Mouse (Mus musculus): ENCODE data around the gene Gm11020.
"Not testable (repeated sequence)": the region's sequence is repeated elsewhere in the genome, so short reads cannot be mapped to it uniquely, and the experiment has no call there.

Gm11020 gene

DNA sequence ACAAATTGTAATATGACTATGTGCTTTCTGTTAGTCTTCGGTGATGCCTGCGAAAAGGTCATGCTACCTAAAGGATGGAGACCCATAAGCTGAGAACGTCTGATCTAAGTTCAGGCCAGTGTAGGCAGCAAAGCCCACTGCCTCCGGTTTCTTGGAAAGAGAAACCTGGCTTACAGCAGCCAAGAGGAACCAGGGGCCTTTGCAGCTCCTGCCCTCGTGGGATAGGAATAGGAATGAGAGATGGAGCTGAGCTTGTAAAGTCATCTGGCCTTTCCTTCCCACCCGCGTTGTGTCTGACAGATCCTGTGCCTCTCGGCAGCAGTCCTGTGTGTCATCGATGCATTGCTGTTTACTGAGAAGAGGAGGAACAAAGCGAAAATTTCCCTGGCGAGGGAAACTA, at the start of gene Gm11020:
Gene Gm11020, plus strand, starts transcription at position 301 of the 400 bp plus-strand sequence.
- not testable (repeated sequence) for DNase-seq (ENCODE audit: low spot score in 2 of 2)

DNA sequence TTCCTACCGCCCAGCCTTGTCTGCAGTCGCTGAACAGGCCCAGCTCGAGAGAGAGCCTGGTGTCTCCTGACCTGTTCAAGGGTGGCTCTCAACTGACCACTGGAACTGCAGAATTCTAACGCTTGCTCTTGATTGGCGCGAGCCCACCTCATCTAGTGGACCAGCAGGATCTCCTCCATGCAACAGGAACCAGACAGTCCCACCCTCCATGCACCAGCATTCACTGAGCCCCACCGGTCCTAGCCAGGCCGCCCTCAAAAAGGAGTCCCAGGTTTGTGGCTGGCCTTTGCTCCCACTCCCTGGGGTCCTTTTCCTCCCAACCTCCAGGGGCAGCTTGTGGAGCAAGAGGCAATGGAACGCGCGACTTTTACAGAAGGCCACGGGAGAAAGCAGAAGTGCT, 28.3 kb upstream of the Gm11020 start, which contains the start of gene Cmtm2a:
Gene Cmtm2a, minus strand, starts transcription at position 101 of the 400 bp plus-strand sequence.
- DNase-seq (ENCODE audit: low spot score in 2 of 2) = not testable (repeated sequence)

DNA sequence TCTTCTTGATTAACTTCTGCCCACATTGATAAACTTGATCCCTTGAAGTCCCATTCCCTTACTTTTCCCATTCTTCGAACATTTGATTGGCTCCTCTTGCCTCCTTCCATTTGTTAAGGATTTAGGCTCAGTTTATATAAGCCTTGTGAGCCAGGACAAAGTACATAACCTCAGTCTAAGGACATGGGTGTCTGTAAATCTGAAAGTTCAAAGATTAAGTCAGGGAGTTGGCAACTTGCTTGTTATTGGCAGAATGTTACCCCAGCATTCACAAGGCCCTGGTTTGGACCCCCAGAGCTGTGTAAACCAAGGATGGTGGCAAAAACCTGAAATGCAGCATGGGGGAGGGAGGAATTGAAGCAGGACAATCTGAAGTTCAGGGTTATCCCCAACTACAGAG, 27.0 kb upstream of the Gm11020 start:
- DNase-seq (ENCODE audit: low spot score in 2 of 2) = no peak

DNA sequence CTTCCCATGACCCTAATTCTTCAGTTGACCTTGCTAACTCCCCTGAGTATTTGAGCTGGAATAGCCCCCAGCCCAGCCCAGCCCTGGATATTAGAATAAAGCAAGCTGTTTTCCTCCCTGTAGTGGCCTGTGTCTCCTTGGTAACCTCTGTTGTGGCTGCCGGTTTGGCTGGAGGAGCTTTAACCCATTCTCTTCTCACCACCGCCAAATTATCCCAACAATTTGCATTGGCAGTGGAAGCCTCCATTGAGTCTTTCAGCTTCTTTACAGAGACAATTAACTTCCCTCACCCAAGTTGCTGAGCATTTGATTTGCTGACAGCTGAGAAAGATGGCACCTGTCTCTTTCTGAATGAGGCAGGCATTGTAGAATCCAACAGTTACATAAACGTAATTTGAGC, 19.8 kb upstream of the Gm11020 start:
- not testable (repeated sequence) for DNase-seq (ENCODE audit: low spot score in 2 of 2)

DNA sequence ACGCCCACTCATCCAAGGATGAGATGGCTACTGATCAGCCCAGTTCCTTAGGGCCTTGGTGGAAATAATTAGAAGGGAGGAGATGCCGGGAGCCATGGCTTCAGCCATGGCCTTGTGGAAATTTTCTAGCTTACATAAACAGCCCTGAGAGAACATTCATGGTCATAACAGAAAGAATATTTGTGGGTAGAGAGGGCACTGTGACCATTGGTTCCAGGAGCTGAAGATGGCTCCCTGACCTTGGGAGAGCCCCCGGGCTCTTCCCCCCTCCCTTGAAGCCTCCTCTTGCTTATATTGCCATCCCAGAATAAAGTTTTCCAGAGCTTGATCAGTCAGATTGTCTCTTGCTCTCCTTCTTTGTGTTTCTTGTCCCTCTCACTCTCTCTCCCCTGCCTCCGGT, 18.8 kb upstream of the Gm11020 start:
- not testable (repeated sequence) for DNase-seq (ENCODE audit: low spot score in 2 of 2)

DNA sequence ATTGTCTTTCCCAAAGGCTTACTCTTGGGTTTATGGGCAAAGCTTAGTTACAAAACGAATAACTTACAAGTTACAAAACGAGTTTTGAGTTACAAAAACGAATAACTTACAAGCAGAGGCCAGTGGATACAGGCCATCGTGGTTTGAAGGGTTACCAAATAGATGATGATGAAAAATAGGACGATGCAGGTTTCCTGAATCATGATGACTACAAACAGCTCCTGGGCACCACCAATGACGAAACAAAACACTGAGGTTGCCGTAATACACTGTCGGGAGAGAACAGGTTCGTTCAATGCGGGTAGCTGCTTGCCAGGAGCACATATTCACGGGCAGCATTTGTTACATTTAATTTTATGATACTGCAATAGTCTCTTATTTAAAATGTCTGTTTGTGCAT, 16.4 kb upstream of the Gm11020 start:
- DNase-seq (ENCODE audit: low spot score in 2 of 2) = no peak

DNA sequence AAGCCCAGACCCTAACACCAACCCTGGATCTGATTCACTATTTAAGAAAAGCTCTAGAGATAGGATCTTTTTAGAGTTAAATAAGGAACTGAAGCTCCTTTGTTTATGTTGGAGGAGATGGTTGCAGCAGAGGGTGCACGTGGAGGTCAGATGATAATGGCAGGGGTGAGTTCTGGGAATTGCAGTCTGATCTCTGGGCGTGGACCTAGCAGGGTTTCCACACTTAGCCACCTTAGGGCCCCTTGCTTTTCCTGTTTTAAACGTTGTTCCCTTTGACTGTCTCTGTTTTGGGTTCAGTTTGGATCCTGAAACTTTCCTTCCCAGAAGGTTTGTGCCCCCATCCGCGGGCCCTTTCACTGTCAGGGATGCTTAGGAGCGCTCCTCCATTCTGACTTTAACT, 13.0 kb upstream of the Gm11020 start:
- not testable (repeated sequence) for DNase-seq (ENCODE audit: low spot score in 2 of 2)

DNA sequence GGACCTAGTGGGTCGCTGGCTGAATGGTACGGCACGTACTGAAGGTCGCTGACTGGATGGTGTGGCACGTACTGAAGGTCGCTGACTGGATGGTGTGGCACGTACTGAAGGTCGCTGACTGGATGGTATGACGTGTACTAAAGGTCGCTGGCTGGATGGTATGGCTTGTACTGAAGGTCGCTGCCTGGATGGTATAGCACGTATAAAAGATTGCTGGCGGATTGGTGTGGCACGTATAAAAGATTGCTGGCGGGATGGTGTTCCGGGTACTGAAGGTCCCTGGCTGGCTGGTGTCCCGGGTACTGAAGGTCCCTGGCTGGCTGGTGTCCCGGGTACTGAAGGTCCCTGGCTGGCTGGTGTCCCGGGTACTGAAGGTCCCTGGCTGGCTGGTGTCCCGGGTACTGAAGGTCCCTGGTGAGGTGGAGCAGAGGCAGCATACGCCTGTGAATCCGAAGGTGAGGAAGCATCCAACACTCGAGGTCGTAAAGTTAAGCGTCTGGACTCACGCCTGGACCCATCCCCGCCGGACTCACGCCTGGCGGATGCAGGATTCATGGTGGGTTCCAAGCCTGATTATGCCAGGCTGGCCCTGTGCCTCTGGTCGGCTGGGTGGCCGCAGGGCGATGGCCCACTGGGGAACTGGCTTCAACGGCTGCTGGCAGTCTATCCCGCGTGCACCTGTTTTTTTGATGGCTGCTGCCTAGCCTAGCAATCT, 11.8 kb upstream of the Gm11020 start, which contains the start of the genes Gm45711 and Cmtm1:
Gene Gm45711, minus strand, starts transcription at position 641 of the 715 bp plus-strand sequence.
Gene Cmtm1, minus strand, starts transcription at position 705 of the 715 bp plus-strand sequence.
- DNase-seq (ENCODE audit: low spot score in 2 of 2) = not testable (repeated sequence)

DNA sequence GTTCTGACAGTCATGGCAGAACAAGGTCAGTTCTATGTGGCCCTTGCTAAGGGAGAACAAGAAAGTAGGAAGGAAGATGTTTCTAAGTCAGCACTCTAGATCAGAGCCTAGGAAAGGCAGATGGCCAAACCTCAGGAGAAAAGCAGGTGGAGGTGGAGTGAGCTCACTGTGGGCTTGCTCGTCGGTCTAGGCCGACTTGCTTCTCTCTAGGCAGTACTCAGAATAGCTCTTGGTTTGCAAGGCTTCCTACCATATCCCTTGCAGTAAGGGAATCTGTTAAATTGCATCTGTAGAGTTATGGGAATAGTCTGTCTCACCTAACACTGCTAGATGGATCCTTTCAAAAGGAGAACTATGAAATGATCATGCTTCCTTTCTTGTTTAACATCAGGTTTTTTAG, 9.3 kb upstream of the Gm11020 start:
- DNase-seq (ENCODE audit: low spot score in 2 of 2) = peak in 1 of 2 experiments; percentile 16

DNA sequence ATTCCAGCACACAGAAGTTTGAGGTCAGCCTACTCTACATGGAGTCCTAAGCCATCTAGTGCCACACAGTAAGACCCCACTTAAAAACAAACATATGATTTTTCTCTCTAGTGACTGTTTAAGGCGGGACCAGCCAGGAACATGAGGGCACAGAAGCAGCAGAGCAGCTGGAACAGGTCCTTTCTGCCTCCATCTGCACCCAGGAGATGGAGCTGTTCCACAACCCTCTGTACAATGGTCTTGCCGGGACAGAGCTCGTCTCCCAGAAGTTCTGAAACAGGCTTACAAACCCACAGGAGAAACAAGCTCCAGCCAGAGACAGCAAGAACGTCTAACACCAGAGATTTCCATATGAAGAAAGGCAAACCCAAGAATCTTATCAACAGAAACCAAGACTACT, 8.1 kb upstream of the Gm11020 start:
- peak in 1 of 2 experiments; percentile 6 for DNase-seq (ENCODE audit: low spot score in 2 of 2)

DNA sequence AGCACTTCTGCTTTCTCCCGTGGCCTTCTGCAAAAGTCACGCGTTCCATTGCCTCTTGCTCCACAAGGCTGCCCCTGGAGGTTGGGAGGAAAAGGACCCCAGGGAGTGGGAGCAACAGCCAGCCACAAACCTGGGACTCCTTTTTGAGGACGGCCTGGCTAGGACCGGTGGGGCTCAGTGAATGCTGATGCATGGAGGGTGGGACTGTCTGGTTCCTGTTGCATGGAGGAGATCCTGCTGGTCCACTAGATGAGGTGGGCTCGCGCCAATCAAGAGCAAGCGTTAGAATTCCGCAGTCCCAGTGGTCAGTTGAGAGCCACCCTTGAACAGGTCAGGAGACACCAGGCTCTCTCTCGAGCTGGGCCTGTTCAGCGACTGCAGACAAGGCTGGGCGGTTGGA, 563 bp downstream of the Gm11020 start, which contains the start of gene Cmtm2b:
Gene Cmtm2b, plus strand, starts transcription at position 301 of the 400 bp plus-strand sequence.
- not testable (repeated sequence) for DNase-seq (ENCODE audit: low spot score in 2 of 2)

DNA sequence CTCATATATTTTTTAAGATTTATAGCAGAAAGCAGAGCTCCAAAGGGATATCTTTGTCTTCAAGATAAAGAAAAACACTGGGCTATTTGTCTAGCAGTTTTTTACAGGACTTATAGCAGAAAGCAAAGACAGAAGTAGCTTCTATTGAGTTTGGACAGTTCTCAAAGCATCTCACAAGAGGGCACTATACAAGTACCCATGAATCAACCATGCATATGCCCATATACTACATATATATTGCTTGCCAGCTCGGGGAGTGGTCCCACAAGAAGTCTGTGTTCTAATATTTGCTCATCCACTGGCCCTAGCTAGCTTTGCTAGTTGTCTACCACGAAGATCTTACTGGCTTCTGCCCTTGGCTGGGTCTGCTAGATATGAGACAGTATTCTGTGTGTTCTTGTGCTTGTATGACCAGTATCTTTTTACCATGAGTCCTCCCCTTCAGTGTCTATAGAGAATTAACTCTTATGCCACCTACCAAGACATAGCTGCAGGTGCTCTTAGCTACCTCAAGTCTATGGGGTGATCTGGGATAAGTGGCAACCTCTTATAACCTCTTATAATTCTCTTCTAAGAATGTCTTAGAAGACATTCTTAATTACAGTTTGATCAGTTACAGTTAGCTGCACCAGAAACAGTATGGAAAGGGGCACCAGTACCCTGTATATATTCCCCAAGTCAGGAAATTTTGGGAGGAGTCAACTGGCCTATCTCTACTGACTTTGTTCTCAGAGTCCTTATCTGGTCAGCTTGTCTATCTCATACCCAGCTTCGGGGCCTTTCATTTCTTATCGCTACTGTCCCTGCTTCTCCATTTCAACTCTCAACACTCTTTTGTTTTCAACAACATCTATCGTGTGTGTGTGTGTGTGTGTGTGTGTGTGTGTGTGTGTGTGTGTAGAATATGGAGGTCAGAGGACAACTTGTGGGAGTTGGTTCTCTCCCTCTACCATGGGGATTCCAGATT, 11.6 kb downstream of the Gm11020 start:
- DNase-seq (ENCODE audit: low spot score in 2 of 2) = no peak

DNA sequence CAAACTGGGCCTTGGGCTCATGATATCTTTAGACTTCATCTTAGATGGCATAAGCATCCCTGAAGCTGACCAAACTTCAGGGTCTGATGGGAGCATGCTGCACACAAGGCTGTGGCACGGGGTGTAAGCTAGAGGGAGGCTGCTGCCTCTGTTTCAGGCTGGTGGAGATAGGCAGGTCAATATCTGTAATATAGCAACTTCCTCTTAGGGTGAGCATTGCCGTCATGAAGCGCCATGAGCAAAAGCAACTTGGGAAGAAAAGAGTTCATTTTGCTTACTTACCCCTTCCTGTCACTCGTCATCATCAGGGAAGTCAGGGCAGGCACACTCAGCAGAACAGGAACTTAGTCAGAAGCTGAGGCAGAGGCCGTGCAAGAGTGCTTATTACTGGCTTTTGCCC, 12.4 kb downstream of the Gm11020 start:
- no peak for DNase-seq (ENCODE audit: low spot score in 2 of 2)

DNA sequence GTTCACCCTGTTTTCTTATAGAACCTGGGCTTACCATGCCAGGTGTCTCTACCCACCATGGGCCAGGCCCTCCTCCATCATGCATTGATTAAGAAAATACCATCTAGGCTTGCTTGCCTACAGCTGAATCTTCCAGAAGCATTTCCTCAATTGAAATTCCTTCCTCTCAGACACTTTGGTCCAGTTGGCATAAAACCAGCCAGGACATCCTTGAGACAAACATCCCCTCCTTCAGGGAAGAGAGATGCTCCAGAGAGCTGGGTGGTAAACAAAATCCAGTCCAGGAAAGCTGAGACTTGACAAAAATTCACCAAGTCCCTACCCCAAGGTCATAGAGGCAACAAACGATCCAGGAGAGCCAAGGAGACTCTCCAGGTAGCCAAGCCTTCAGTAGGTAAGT, 12.8 kb downstream of the Gm11020 start:
- no peak for DNase-seq (ENCODE audit: low spot score in 2 of 2)

DNA sequence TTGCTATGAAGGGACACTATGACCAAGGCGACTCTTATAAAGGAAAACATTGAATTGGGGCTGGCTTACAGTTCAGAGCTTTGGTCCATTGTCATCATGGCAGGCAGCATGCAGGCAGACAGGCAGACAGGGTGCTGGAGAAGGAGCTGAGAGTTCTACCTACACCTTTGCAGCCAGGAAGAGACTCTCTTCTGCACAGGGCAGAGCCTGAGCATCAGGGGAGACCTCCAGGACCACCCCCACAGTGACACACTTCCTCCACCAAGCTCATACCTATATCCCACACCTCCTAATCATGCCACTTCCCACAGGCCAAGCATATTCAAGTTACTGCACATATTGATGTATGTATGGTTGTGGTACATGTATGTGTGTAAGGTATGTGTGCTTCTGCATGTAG, 15.4 kb downstream of the Gm11020 start:
- no peak for DNase-seq (ENCODE audit: low spot score in 2 of 2)

DNA sequence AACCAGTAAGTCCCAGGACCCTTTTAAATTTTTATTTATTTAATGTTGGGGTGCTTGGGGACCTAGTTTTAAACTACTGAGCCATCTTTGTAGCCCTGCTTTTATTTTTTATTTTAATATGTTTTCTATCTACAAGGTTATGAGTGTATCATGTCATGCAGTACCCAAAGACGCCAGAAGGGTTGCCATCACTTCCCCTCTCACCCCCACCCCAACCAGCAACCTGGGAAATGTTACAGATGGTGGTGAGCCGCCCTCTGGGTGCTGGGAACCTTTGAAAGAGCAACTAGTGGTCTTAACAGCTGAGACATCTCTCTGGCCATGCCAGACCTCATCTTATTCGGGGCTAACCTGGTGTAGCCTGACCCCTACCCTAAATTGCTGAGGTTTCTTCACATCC, 16.5 kb downstream of the Gm11020 start:
- no peak for DNase-seq (ENCODE audit: low spot score in 2 of 2)

DNA sequence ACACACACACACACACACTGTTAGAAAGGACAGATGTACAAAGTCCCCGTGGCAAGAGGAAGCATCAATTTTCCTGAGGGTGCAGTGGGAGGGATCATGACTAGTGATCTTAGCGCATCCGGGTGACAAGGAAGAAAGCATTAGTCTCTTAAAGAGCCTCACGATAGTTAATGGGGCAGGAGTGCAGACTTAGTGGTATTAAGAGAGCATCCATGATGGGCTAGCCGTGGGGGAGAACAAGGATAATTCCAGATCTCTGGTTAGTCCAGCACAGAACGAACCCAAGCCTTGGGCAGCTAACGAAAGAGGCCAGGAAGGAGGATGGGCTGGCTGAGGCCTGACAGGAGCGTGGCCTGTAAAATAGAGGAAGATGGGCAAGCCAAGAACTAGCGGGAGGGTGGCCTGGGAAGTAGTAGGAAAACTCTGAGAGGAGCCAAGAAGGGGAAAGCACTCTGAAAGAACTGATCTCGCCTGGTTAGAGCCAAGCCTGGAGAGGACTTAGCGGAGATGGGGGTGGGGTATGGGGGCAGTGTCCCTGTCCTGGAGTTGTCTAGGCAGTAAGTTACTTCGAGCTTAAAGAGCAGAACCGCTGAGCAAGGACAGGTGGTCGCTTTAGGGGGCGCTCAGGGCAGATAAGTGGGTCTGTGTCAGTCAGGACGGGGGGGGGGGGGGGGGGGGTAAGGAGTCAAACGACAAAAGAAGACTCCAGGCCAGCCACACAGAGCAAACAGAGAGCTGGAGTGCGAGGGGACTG, 18.0 kb downstream of the Gm11020 start, which contains the start of gene Cmtm3:
Gene Cmtm3, plus strand, starts transcription at position 182 of the 754 bp plus-strand sequence.
- DNase-seq (ENCODE audit: low spot score in 2 of 2) = no peak

DNA sequence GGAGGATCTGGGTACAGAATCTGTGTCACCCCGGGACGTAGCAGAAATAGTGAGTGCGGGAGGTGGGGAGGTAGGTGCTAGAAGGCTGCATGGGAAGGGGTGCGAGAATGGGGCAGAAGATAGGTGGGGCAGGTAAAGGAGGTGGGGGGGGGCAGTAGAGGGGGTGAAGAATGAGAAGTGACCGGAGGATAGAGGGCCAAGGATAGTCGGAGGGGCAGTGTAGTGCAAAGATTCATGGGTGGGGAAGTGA, 18.5 kb downstream of the Gm11020 start:
- DNase-seq (ENCODE audit: low spot score in 2 of 2) = no peak

DNA sequence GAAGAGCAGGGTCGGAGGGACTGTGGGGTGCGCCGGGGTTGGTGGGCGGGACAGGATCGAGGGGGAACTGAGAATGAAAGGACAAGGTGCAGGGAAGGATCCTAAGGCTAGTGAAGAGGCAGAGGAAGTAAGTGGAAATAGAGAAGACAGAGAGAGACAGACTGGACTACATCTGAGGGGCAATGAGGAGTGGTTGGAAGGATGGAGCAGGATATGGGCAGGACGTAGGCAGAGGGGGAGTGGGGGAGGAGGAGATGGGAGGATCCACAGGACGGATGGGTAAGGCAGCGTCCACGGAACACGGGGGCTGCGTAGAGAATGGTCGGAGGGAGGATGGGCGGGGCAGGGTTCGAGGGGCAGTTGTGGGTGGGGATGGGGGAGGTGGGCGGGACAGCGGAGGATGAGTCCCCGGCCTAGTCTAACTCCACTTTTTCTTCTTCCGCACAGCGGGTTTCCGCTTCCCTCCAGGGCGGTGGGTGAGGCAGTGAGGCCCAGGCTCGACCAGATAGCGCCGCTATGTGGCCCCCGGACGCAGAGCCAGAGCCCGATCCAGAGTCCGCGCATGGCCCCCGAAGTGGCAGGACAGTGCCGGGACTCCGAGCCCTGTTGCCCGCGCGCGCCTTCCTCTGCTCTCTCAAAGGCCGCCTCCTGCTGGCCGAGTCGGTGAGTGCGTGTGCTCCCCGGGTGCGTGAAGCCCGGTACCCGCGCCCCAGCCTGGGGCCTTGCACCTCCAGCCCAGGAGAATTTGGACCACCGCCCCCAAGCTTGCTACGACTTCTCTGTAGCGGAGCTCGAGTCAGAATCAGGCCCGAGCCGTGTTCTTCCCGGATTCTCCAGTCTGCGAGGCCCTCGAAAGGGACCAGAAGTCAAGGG, 19.1 kb downstream of the Gm11020 start:
- peak; percentile 40 to 41 for DNase-seq (ENCODE audit: low spot score in 2 of 2)

DNA sequence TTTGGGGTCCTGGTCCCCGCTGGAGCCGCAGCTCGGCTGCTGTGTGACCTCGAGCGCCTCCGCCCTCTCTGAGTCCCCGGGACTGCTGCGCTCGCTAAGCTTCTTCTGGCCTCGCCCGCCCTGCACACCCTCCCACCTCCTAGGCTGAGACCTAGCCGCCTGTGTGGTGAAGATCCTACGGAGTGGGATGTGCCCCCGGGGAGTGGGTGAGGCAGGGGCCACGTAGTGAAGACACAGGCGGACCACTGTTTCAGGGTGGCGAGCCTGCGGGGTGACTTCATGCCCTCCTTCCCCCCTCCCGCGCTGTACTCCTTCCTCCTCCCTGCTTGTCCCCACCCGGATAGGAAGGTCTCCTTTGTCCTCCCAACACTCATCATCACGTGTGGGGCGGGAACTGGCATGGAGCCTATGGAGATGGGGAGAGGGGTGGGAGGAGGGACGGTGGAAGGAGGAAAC, 19.8 kb downstream of the Gm11020 start:
- DNase-seq (ENCODE audit: low spot score in 2 of 2) = no peak

DNA sequence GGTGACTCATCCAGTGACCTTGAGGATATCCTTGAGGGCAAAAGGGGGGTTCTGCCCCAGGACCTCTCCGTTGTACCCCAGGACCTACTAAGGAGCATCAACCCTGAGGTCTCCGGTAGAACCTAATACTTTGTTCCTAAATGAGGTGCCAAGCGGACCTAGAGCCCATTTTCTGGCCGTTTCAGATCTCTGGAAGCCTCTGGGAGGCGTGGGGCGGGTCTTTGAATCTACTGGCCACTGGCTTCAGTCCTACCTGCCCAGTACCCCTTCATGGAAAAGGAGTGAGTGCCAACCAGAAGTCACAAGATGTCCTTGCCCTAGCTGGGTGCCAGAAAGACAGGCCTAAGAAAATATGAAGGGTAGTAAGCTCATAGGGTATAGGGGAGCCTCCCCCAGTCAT, 20.3 kb downstream of the Gm11020 start:
- no peak for DNase-seq (ENCODE audit: low spot score in 2 of 2)

Data from frontal cortex, postnatal 36 days (tissue).